Mouse (Mus musculus): ENCODE results near the gene Tbc1d10b. TPM values are rescaled to one million over a fixed set of nuclear protein-coding genes. Genes with fewer than 3 reads are reported as not detected.

The Tbc1d10b gene
- polyA plus RNA-seq, 1 experiment from 2014 or later, result 31.0 TPM

Other genes starting within 250 kb of the Tbc1d10b start
- 115 and 122 TPM in 2 replicates for gene Cdipt, start 232.6 kb downstream of the Tbc1d10b start, polyA plus RNA-seq (2015; fragmentation: Nextera tagmentation; extraction: Ambion mirVana)
- 0.45 and 1.2 TPM in 2 replicates for gene Cdiptos, start 232.4 kb downstream of the Tbc1d10b start, polyA plus RNA-seq (2015; fragmentation: Nextera tagmentation; extraction: Ambion mirVana)
- 3.0 and 3.7 TPM in 2 replicates for gene Mvp, start 193.8 kb downstream of the Tbc1d10b start, polyA plus RNA-seq (2015; fragmentation: Nextera tagmentation; extraction: Ambion mirVana)
- gene Pagr1b, start 192.0 kb downstream of the Tbc1d10b start, polyA plus RNA-seq (2015; fragmentation: Nextera tagmentation; extraction: Ambion mirVana), result not detected in 2 replicates
- gene Pagr1a, start 191.1 kb downstream of the Tbc1d10b start, polyA plus RNA-seq (2015; fragmentation: Nextera tagmentation; extraction: Ambion mirVana), result 22.9 and 39.8 TPM in 2 replicates
- gene Gm42742, start 187.4 kb downstream of the Tbc1d10b start, polyA plus RNA-seq (2015; fragmentation: Nextera tagmentation; extraction: Ambion mirVana), result 54.8 and 74.1 TPM in 2 replicates
- gene Prrt2, start 187.3 kb downstream of the Tbc1d10b start, polyA plus RNA-seq (2015; fragmentation: Nextera tagmentation; extraction: Ambion mirVana), result 21.1 and 29.9 TPM in 2 replicates
- gene Maz, start 181.4 kb downstream of the Tbc1d10b start, polyA plus RNA-seq (2015; fragmentation: Nextera tagmentation; extraction: Ambion mirVana), result 57.9 and 58.8 TPM in 2 replicates
- 52.9 and 61.2 TPM in 2 replicates for gene Kif22, start 166.0 kb downstream of the Tbc1d10b start, polyA plus RNA-seq (2015; fragmentation: Nextera tagmentation; extraction: Ambion mirVana)
- not detected in 2 replicates for gene Zg16, start 121.1 kb downstream of the Tbc1d10b start, polyA plus RNA-seq (2015; fragmentation: Nextera tagmentation; extraction: Ambion mirVana)
- 1.5 and 1.9 TPM in 2 replicates for gene AI467606, start 117.1 kb downstream of the Tbc1d10b start, polyA plus RNA-seq (2015; fragmentation: Nextera tagmentation; extraction: Ambion mirVana)
- 0.28 and 1.0 TPM in 2 replicates for gene Qprt, start 86.2 kb downstream of the Tbc1d10b start, polyA plus RNA-seq (2015; fragmentation: Nextera tagmentation; extraction: Ambion mirVana)
- gene Spn, start 70.6 kb downstream of the Tbc1d10b start, polyA plus RNA-seq (2015; fragmentation: Nextera tagmentation; extraction: Ambion mirVana), result 0.09 TPM in 1 of 2 replicates, not detected in the other
- 88.2 and 91.0 TPM in 2 replicates for gene Cd2bp2, start 12.4 kb downstream of the Tbc1d10b start, polyA plus RNA-seq (2015; fragmentation: Nextera tagmentation; extraction: Ambion mirVana)
- gene Mylpf, start 422 bp upstream of the Tbc1d10b start, polyA plus RNA-seq (2015; fragmentation: Nextera tagmentation; extraction: Ambion mirVana), result 4.1 and 8.3 TPM in 2 replicates
- gene Zfp553, start 24.6 kb upstream of the Tbc1d10b start, polyA plus RNA-seq (2015; fragmentation: Nextera tagmentation; extraction: Ambion mirVana), result 66.1 and 69.3 TPM in 2 replicates
- gene Sept1, start 24.7 kb upstream of the Tbc1d10b start, polyA plus RNA-seq (2015; fragmentation: Nextera tagmentation; extraction: Ambion mirVana), result 18.8 and 26.5 TPM in 2 replicates
- 59.1 and 66.6 TPM in 2 replicates for gene Zfp771, start 35.8 kb upstream of the Tbc1d10b start, polyA plus RNA-seq (2015; fragmentation: Nextera tagmentation; extraction: Ambion mirVana)
- gene Dctpp1, start 52.2 kb upstream of the Tbc1d10b start, polyA plus RNA-seq (2015; fragmentation: Nextera tagmentation; extraction: Ambion mirVana), result 143 and 147 TPM in 2 replicates
- gene Sephs2, start 65.6 kb upstream of the Tbc1d10b start, polyA plus RNA-seq (2015; fragmentation: Nextera tagmentation; extraction: Ambion mirVana), result 48.3 and 49.2 TPM in 2 replicates
- 0.16 and 0.20 TPM in 2 replicates for gene Itgal, start 87.8 kb upstream of the Tbc1d10b start, polyA plus RNA-seq (2015; fragmentation: Nextera tagmentation; extraction: Ambion mirVana)
- gene Zfp768, start 137.1 kb upstream of the Tbc1d10b start, polyA plus RNA-seq (2015; fragmentation: Nextera tagmentation; extraction: Ambion mirVana), result 10.5 and 10.6 TPM in 2 replicates
- 8.2 and 9.6 TPM in 2 replicates for gene Zfp747, start 167.6 kb upstream of the Tbc1d10b start, polyA plus RNA-seq (2015; fragmentation: Nextera tagmentation; extraction: Ambion mirVana)
- gene 9130019O22Rik, start 178.7 kb upstream of the Tbc1d10b start, polyA plus RNA-seq (2015; fragmentation: Nextera tagmentation; extraction: Ambion mirVana), result 4.2 and 5.1 TPM in 2 replicates
- 5.3 and 6.3 TPM in 2 replicates for gene E430018J23Rik, start 185.2 kb upstream of the Tbc1d10b start, polyA plus RNA-seq (2015; fragmentation: Nextera tagmentation; extraction: Ambion mirVana)
- gene Zfp764, start 198.4 kb upstream of the Tbc1d10b start, polyA plus RNA-seq (2015; fragmentation: Nextera tagmentation; extraction: Ambion mirVana), result 5.2 and 5.9 TPM in 2 replicates
- gene Zfp688, start 213.6 kb upstream of the Tbc1d10b start, polyA plus RNA-seq (2015; fragmentation: Nextera tagmentation; extraction: Ambion mirVana), result 28.4 and 28.6 TPM in 2 replicates
- 14.6 and 17.7 TPM in 2 replicates for gene Zfp689, start 240.7 kb upstream of the Tbc1d10b start, polyA plus RNA-seq (2015; fragmentation: Nextera tagmentation; extraction: Ambion mirVana)

Data from forebrain, embryonic 16.5 days (tissue).